Mouse (Mus musculus): ENCODE data around the gene Rps27a. TPM values are rescaled to one million over a fixed set of nuclear protein-coding genes. Genes with fewer than 3 reads are reported as not detected.
A peak's percentile ranks its signal among the peaks of the same experiment; 100 is the strongest.

Gene Rps27a
- 100 to 1,000 TPM; 336 to 416 TPM for total RNA-seq (2021)
- long read RNA-seq, experiment 1, transcript Rps27a-201 (5 exons, 637 nt), result minor isoform, 22 of 92 reads
- long read RNA-seq, experiment 1, transcript Rps27a-202 (6 exons, 791 nt), result major isoform, 66 of 92 reads
- long read RNA-seq, experiment 1, partial matches to known transcripts, result 1 of 92 reads
- long read RNA-seq, experiment 1, other reads (novel, unspliced or antisense), result 0 of 92 reads
- long read RNA-seq, experiment 2, transcript Rps27a-201 (5 exons, 637 nt), result minor isoform, 28 of 146 reads
- long read RNA-seq, experiment 2, transcript Rps27a-202 (6 exons, 791 nt), result major isoform, 111 of 146 reads
- long read RNA-seq, experiment 2, partial matches to known transcripts, result 5 of 146 reads
- long read RNA-seq, experiment 2, other reads (novel, unspliced or antisense), result 1 of 146 reads

- peak; percentile 20; the same call in 1 of the 2 replicates for TF ChIP-seq CTCF (IDR thresholded peaks at IDR 0.05)
- H3K4me3 ChIP-seq, result peak within 1 kb of the TSS; percentile 96
- DNase-seq, result peak; percentile 97
- intact Hi-C loops (cut with DNase I), result loop anchor here (1.0 to 10.0 kb wide), 3 partner anchors 22 to 477 kb away; partner anchors contain the start of genes Eml6, Mtif2 and Rtn4
- H3K27ac ChIP-seq, result peak within 1 kb of the TSS; percentile 94
Measured at GRCm38 (mm10) chr11:29547752-29548503, at the start of gene Rps27a, which contains the start of gene Clhc1. Gene Rps27a, minus strand, starts transcription at chr11:29548109. Gene Clhc1, plus strand, starts transcription at chr11:29547950.

- intact Hi-C loops (cut with DNase I), result no loop called here
- H3K27ac ChIP-seq, result no peak overlapping the region
- TF ChIP-seq CTCF (IDR thresholded peaks at IDR 0.05), result no peak
- DNase-seq, result no peak
- H3K4me3 ChIP-seq, result no peak overlapping the region
Measured at GRCm38 (mm10) chr11:29597159-29597558, 49.2 kb upstream of the Rps27a start.

GRCm38 (mm10) chr11:29595217-29595616, 47.3 kb upstream of the Rps27a start:
- no peak overlapping the region for H3K27ac ChIP-seq
- no peak overlapping the region for H3K4me3 ChIP-seq
- intact Hi-C loops (cut with DNase I), result no loop called here
- DNase-seq, result no peak
- no peak for TF ChIP-seq CTCF (IDR thresholded peaks at IDR 0.05)

- intact Hi-C loops (cut with DNase I), result no loop called here
- no peak for DNase-seq
- Histone ChIP-seq H3K27ac (no peak overlapping the region), H3K4me3 (no peak overlapping the region)
- TF ChIP-seq CTCF (IDR thresholded peaks at IDR 0.05), result peak; percentile 70
Measured at GRCm38 (mm10) chr11:29579610-29580009, 31.7 kb upstream of the Rps27a start.

GRCm38 (mm10) chr11:29572656-29573055, 24.7 kb upstream of the Rps27a start:
- Histone ChIP-seq H3K4me3 (no peak overlapping the region), H3K27ac (no peak overlapping the region)
- no peak for TF ChIP-seq CTCF (IDR thresholded peaks at IDR 0.05)
- no peak for DNase-seq
- intact Hi-C loops (cut with DNase I), result no loop called here

GRCm38 (mm10) chr11:29571536-29571935, 23.6 kb upstream of the Rps27a start:
- no peak for DNase-seq
- intact Hi-C loops (cut with DNase I), result no loop called here
- H3K27ac ChIP-seq, result no peak overlapping the region
- TF ChIP-seq CTCF (IDR thresholded peaks at IDR 0.05), result no peak
- H3K4me3 ChIP-seq, result no peak overlapping the region

GRCm38 (mm10) chr11:29563406-29563805, 15.5 kb upstream of the Rps27a start:
- intact Hi-C loops (cut with DNase I), result no loop called here
- no peak for DNase-seq
- Histone ChIP-seq H3K27ac (no peak overlapping the region), H3K4me3 (no peak overlapping the region)
- TF ChIP-seq CTCF (IDR thresholded peaks at IDR 0.05), result no peak

- DNase-seq, result no peak
- TF ChIP-seq CTCF (IDR thresholded peaks at IDR 0.05), result no peak
- intact Hi-C loops (cut with DNase I), result no loop called here
- Histone ChIP-seq H3K27ac (no peak overlapping the region), H3K4me3 (no peak overlapping the region)
Measured at GRCm38 (mm10) chr11:29560990-29561389, 13.1 kb upstream of the Rps27a start.

GRCm38 (mm10) chr11:29560452-29560851, 12.5 kb upstream of the Rps27a start:
- no peak for DNase-seq
- H3K27ac ChIP-seq, result no peak overlapping the region
- intact Hi-C loops (cut with DNase I), result no loop called here
- TF ChIP-seq CTCF (IDR thresholded peaks at IDR 0.05), result no peak
- H3K4me3 ChIP-seq, result no peak overlapping the region

GRCm38 (mm10) chr11:29549425-29549778, 1.5 kb upstream of the Rps27a start:
- intact Hi-C loops (cut with DNase I), result loop anchor here (10.0 kb wide), 1 partner anchor 475 kb away; the partner anchor contains the start of gene Eml6
- no peak; the same call in 1 of the 2 replicates for TF ChIP-seq CTCF (IDR thresholded peaks at IDR 0.05)
- no peak overlapping the region for H3K27ac ChIP-seq

GRCm38 (mm10) chr11:29548504-29549424, 855 bp upstream of the Rps27a start:
- no peak for DNase-seq

More at GRCm38 (mm10) chr11:29549425-29549778, 1.5 kb upstream of the Rps27a start:
- no peak overlapping the region for H3K4me3 ChIP-seq
- no peak for DNase-seq

GRCm38 (mm10) chr11:29547249-29547751, 609 bp downstream of the Rps27a start:
- Histone ChIP-seq H3K27ac (peak overlapping the region; percentile 94), H3K4me3 (peak overlapping the region; percentile 96)
- intact Hi-C loops (cut with DNase I), result loop anchor here (1.0 to 10.0 kb wide), 3 partner anchors 21 to 478 kb away; partner anchors contain the start of genes Eml6, Mtif2 and Rtn4
- no peak for TF ChIP-seq CTCF (IDR thresholded peaks at IDR 0.05)
- DNase-seq, result no peak

More at GRCm38 (mm10) chr11:29548504-29549424, 855 bp upstream of the Rps27a start:
- intact Hi-C loops (cut with DNase I), result loop anchor here (10.0 kb wide), 1 partner anchor 476 kb away; the partner anchor contains the start of gene Eml6
- TF ChIP-seq CTCF (IDR thresholded peaks at IDR 0.05), result no peak
- Histone ChIP-seq H3K4me3 (peak overlapping the region; percentile 96), H3K27ac (peak overlapping the region; percentile 94)
